Mouse (Mus musculus) forebrain, embryonic 15.5 days (tissue): ENCODE data around the gene Eif3i. TPM values are rescaled to one million over a fixed set of nuclear protein-coding genes. Genes with fewer than 3 reads are reported as not detected.

ENCODE experiments used
- ATAC-seq: fragments of 200-750 bp; cut with Nextera tagmentation; replicated peaks from 2 replicates; pipeline ENCODE4 v1.8.0; 2017; ENCODE audit warnings: mild to moderate bottlenecking, moderate TSS enrichment, moderate library complexity
- H3K27ac ChIP-seq: fragments of 300-500 bp; sonication (generic); replicated peaks from 2 replicates; pipeline ENCODE4 v1.5.1; 2015; ENCODE audit warnings: mild to moderate bottlenecking, inconsistent platforms
- H3K27me3 ChIP-seq: fragments of 300-500 bp; sonication (generic); 2 replicates; pipeline ENCODE4 v1.6.1; 2015; ENCODE audit warnings: inconsistent platforms
- H3K36me3 ChIP-seq: fragments of 300-500 bp; sonication (generic); 2 replicates; pipeline ENCODE4 v1.6.1; 2015; ENCODE audit warnings: mild to moderate bottlenecking, inconsistent platforms
- H3K4me1 ChIP-seq: fragments of 300-500 bp; sonication (generic); 2 replicates; pipeline ENCODE4 v1.6.1; 2015; ENCODE audit warnings: inconsistent platforms
- H3K4me2 ChIP-seq: fragments of 300-500 bp; sonication (generic); replicated peaks from 2 replicates; pipeline ENCODE4 v1.6.1; 2015; ENCODE audit warnings: mild to moderate bottlenecking, inconsistent platforms
- H3K4me3 ChIP-seq: fragments of 300-500 bp; sonication (generic); 2 replicates; pipeline ENCODE4 v1.5.1; 2015; ENCODE audit warnings: mild to moderate bottlenecking, inconsistent platforms
- H3K9ac ChIP-seq: fragments of 300-500 bp; sonication (generic); replicated peaks from 2 replicates; pipeline ENCODE4 v1.6.1; 2015; ENCODE audit warnings: mild to moderate bottlenecking, inconsistent platforms
- H3K9me3 ChIP-seq: fragments of 300-500 bp; sonication (generic); 2 replicates; pipeline ENCODE4 v1.6.1; 2016; ENCODE audit warnings: inconsistent platforms
- WGBS: fragments of 180-500 bp; shearing (Covaris S2); methylation state at CpG from one replicate; pipeline ENCODE4 v1.1.7; 2015; ENCODE audit warnings: mixed read lengths; 5-methylcytosine and 5-hydroxymethylcytosine counted together
- polyA plus RNA-seq: library from polyadenylated mRNA; unstranded; fragments of >200 nt; fragmentation: Nextera tagmentation; extraction: Ambion mirVana; gene quantifications from 2 replicates; pipeline ENCODE4 v1.2.1, GENCODE M21; 2015

The Eif3i gene
- polyA plus RNA-seq, 1 experiment from 2014 or later: 225 TPM

- Histone ChIP-seq H3K4me3 (peak overlapping the region; percentile 37), H3K9me3 (no peaks in the 10 kb centered on the region), H3K4me2 (peak overlapping the region; percentile 48; the same call in 1 of the 2 replicates), H3K36me3 (no peaks in the 10 kb centered on the region), H3K4me1 (peaks cover 10% of the 10 kb centered on the region), H3K27me3 (0 out of 2 replicates have a peak, but pooled peaks cover 2% of the 10 kb centered on the region), H3K9ac (no peak overlapping the region), H3K27ac (no peak overlapping the region)
- ATAC-seq: no peak
- 82% methylated on average over 1 of the region's 1 CpGs for WGBS
Measured at GRCm38 (mm10) chr4:129584370-129584769, 16.1 kb downstream of the Eif3i start.

GRCm38 (mm10) chr4:129582251-129582650 is 18.2 kb downstream of the Eif3i start:
- ATAC-seq: no peak

GRCm38 (mm10) chr4:129580347-129580746 is 20.1 kb downstream of the Eif3i start:
- no peaks in the 10 kb centered on the region for H3K36me3 ChIP-seq
- WGBS: 72% methylated on average over 7 of the region's 7 CpGs
- ATAC-seq: no peak
- H3K27ac ChIP-seq: no peak overlapping the region
- no peak overlapping the region for H3K9ac ChIP-seq
- H3K4me1 ChIP-seq: peaks cover 14% of the 10 kb centered on the region
- H3K9me3 ChIP-seq: no peaks in the 10 kb centered on the region
- H3K4me3 ChIP-seq: no peak overlapping the region
- 0 out of 2 replicates have a peak, but pooled peaks cover 2% of the 10 kb centered on the region for H3K27me3 ChIP-seq
- no peak overlapping the region for H3K4me2 ChIP-seq

More at GRCm38 (mm10) chr4:129582251-129582650, 18.2 kb downstream of the Eif3i start:
- 79% methylated on average over 1 of the region's 1 CpGs for WGBS
- Histone ChIP-seq H3K36me3 (no peaks in the 10 kb centered on the region), H3K4me1 (peaks cover 10% of the 10 kb centered on the region), H3K27me3 (0 out of 2 replicates have a peak, but pooled peaks cover 2% of the 10 kb centered on the region), H3K27ac (no peak overlapping the region), H3K9me3 (no peaks in the 10 kb centered on the region), H3K4me3 (no peak overlapping the region), H3K4me2 (no peak overlapping the region), H3K9ac (no peak overlapping the region)

GRCm38 (mm10) chr4:129578466-129578865 is 22.0 kb downstream of the Eif3i start, which contains the start of gene Fam167b:
Gene Fam167b, minus strand, starts transcription at chr4:129578549.
- Histone ChIP-seq H3K9me3 (no peaks in the 10 kb centered on the region), H3K4me2 (no peak within 1 kb of the TSS), H3K4me3 (no peak within 1 kb of the TSS), H3K9ac (no peak within 1 kb of the TSS), H3K36me3 (no peaks in the 10 kb centered on the region), H3K27me3 (no peaks in the 10 kb centered on the region), H3K4me1 (peaks cover 5% of the 10 kb centered on the region; the same call in 1 of the 2 replicates), H3K27ac (no peak within 1 kb of the TSS)
- 95% methylated on average over 5 of the region's 5 CpGs for WGBS
- ATAC-seq: no peak

GRCm38 (mm10) chr4:129577688-129578087 is 22.8 kb downstream of the Eif3i start:
- WGBS: 81% methylated on average over 7 of the region's 7 CpGs
- H3K9me3 ChIP-seq: no peaks in the 10 kb centered on the region
- H3K4me3 ChIP-seq: no peak overlapping the region
- H3K4me2 ChIP-seq: no peak overlapping the region
- peaks cover 5% of the 10 kb centered on the region; the same call in 1 of the 2 replicates for H3K4me1 ChIP-seq
- H3K9ac ChIP-seq: no peak overlapping the region
- H3K36me3 ChIP-seq: no peaks in the 10 kb centered on the region
- no peaks in the 10 kb centered on the region for H3K27me3 ChIP-seq
- ATAC-seq: no peak
- no peak overlapping the region for H3K27ac ChIP-seq

GRCm38 (mm10) chr4:129576863-129577491 is 23.5 kb downstream of the Eif3i start:
- no peak overlapping the region for H3K4me3 ChIP-seq
- peaks cover 5% of the 10 kb centered on the region; the same call in 1 of the 2 replicates for H3K4me1 ChIP-seq
- no peaks in the 10 kb centered on the region for H3K27me3 ChIP-seq
- no peak for ATAC-seq
- WGBS: 30% methylated on average over 21 of the region's 21 CpGs
- no peaks in the 10 kb centered on the region for H3K9me3 ChIP-seq
- no peak overlapping the region for H3K27ac ChIP-seq
- H3K9ac ChIP-seq: no peak overlapping the region
- no peaks in the 10 kb centered on the region for H3K36me3 ChIP-seq
- H3K4me2 ChIP-seq: no peak overlapping the region; the same call in 1 of the 2 replicates

- H3K36me3 ChIP-seq: no peaks in the 10 kb centered on the region
- no peaks in the 10 kb centered on the region for H3K9me3 ChIP-seq
- no peak overlapping the region for H3K9ac ChIP-seq
- no peaks in the 10 kb centered on the region for H3K27me3 ChIP-seq
- peaks cover 5% of the 10 kb centered on the region; the same call in 1 of the 2 replicates for H3K4me1 ChIP-seq
- 61% methylated on average over 7 of the region's 8 CpGs for WGBS
- no peak overlapping the region for H3K4me3 ChIP-seq
- no peak overlapping the region for H3K27ac ChIP-seq
- ATAC-seq: no peak
- no peak overlapping the region for H3K4me2 ChIP-seq
Measured at GRCm38 (mm10) chr4:129575171-129575844, 25.1 kb downstream of the Eif3i start.

GRCm38 (mm10) chr4:129573430-129573829 is 27.0 kb downstream of the Eif3i start, which contains the start of gene Lck:
Gene Lck, minus strand, starts transcription at chr4:129573641.
- peaks cover 5% of the 10 kb centered on the region; the same call in 1 of the 2 replicates for H3K4me1 ChIP-seq
- no peak within 1 kb of the TSS for H3K4me3 ChIP-seq
- H3K9me3 ChIP-seq: no peaks in the 10 kb centered on the region
- H3K36me3 ChIP-seq: no peaks in the 10 kb centered on the region
- H3K27ac ChIP-seq: no peak within 1 kb of the TSS
- H3K4me2 ChIP-seq: no peak within 1 kb of the TSS
- H3K27me3 ChIP-seq: no peaks in the 10 kb centered on the region
- WGBS: 91% methylated on average over 8 of the region's 8 CpGs
- H3K9ac ChIP-seq: no peak within 1 kb of the TSS
- no peak for ATAC-seq

GRCm38 (mm10) chr4:129573093-129573370 is 27.4 kb downstream of the Eif3i start:
- no peak overlapping the region for H3K9ac ChIP-seq
- peaks cover 5% of the 10 kb centered on the region; the same call in 1 of the 2 replicates for H3K4me1 ChIP-seq

GRCm38 (mm10) chr4:129572236-129573092 is 28.0 kb downstream of the Eif3i start:
- Histone ChIP-seq H3K4me3 (no peak overlapping the region), H3K27ac (no peak overlapping the region), H3K9me3 (no peaks in the 10 kb centered on the region), H3K36me3 (no peaks in the 10 kb centered on the region), H3K4me1 (peaks cover 5% of the 10 kb centered on the region; the same call in 1 of the 2 replicates), H3K4me2 (no peak overlapping the region), H3K27me3 (no peaks in the 10 kb centered on the region), H3K9ac (no peak overlapping the region)
- 82% methylated on average over 13 of the region's 13 CpGs for WGBS
- ATAC-seq: no peak

More at GRCm38 (mm10) chr4:129573093-129573370, 27.4 kb downstream of the Eif3i start:
- Histone ChIP-seq H3K36me3 (no peaks in the 10 kb centered on the region), H3K9me3 (no peaks in the 10 kb centered on the region), H3K27ac (no peak overlapping the region), H3K4me3 (no peak overlapping the region), H3K27me3 (no peaks in the 10 kb centered on the region), H3K4me2 (no peak overlapping the region)
- no peak for ATAC-seq
- WGBS: 97% methylated on average over 4 of the region's 4 CpGs

GRCm38 (mm10) chr4:129571551-129572084 is 28.8 kb downstream of the Eif3i start:
- Histone ChIP-seq H3K27me3 (no peaks in the 10 kb centered on the region), H3K9me3 (no peaks in the 10 kb centered on the region), H3K9ac (no peak overlapping the region), H3K4me3 (no peak overlapping the region), H3K36me3 (no peaks in the 10 kb centered on the region), H3K4me1 (no peaks in the 10 kb centered on the region), H3K4me2 (no peak overlapping the region), H3K27ac (no peak overlapping the region)
- ATAC-seq: no peak
- 77% methylated on average over 8 of the region's 8 CpGs for WGBS
